Mouse (Mus musculus): ENCODE data around the gene Nkx3-2. TPM values are rescaled to one million over a fixed set of nuclear protein-coding genes. Genes with fewer than 3 reads are reported as not detected.

Gene Nkx3-2
- polyA plus RNA-seq, 1 experiment: 1.2 TPM

GRCm38 (mm10) chr5:41727017-41727416 lies 37.3 kb downstream of the Nkx3-2 start:
- WGBS: 35% methylated on average over 1 of the region's 1 CpGs
- no peak for DNase-seq (ENCODE audit: low read depth, low spot score)

GRCm38 (mm10) chr5:41725573-41725972 lies 38.7 kb downstream of the Nkx3-2 start:
- WGBS: 82% methylated on average over 6 of the region's 6 CpGs

More at GRCm38 (mm10) chr5:41725573-41725972, 38.7 kb downstream of the Nkx3-2 start:
- DNase-seq (ENCODE audit: low read depth, low spot score): no peak

Other genes with a start within 250 kb of the Nkx3-2 start
- 23.8 and 28.8 TPM in 2 replicates for gene Rab28, start 56.3 kb downstream of the Nkx3-2 start, polyA plus RNA-seq (2012; rRNA removed)
- gene Bod1l, start 79.8 kb upstream of the Nkx3-2 start, polyA plus RNA-seq (2012; rRNA removed): 1.6 and 2.9 TPM in 2 replicates